Mouse (Mus musculus) brain, embryonic 18.5 days (tissue): Measurements from ENCODE around the gene Aven.

Experiments
- DNase-seq: peaks from one replicate; pipeline ENCODE4 v3.0.0-alpha.2; 2012; ENCODE audit warnings: low read depth, low spot score

Gene Aven

DNA sequence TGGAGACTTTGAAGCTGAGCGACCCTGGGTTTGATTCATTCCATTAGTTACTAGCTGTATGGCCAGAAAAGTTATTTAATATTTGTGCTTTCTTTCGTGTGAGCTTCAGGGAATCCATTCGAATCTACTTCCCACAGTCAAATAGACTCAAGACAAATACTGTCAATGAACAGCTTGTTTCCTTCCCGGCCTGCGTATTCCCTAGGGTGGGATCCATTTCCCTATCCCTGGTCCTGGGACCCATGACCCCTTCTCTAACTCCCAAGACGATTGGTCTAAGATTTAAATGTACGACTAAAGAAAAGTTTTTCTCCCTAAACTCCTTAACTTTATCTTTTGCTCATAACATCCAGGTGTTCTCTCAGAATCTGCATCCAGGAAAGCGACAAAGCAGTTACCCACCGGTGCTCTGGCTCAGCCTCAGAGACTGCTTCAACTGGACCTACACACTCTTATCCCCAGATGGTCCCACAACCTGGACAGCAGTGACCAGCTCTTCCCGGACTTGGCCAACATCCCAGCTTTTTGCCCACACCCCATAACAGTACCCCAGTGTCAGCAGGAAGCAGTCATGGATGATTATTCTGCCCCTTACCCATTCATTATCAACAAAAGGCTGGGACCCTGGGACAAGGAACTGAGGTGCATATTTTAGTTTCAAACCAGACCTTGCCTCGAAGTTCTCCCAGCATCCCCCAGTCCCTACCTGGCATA, 2.1 kb upstream of the Aven start:
- DNase-seq: no peak

DNA sequence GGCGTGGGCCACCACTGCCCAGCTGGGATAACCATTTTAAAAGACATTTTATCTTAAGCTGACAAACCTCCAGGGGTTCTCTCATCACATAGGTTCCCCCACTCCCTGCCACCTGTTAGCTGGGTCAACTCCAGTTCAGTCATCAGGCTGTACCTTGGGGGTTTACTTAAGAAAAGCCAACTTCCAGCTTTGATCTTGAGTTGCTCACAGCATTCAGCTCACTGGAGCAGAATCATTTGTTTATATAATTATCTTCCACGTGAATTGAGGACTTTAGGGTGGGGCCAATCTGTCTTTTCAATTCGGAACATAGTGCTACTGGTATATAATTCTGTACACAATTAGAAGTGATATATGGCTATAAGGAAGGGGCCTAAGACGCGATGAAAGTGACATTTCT, 1.1 kb upstream of the Aven start:
- no peak for DNase-seq

DNA sequence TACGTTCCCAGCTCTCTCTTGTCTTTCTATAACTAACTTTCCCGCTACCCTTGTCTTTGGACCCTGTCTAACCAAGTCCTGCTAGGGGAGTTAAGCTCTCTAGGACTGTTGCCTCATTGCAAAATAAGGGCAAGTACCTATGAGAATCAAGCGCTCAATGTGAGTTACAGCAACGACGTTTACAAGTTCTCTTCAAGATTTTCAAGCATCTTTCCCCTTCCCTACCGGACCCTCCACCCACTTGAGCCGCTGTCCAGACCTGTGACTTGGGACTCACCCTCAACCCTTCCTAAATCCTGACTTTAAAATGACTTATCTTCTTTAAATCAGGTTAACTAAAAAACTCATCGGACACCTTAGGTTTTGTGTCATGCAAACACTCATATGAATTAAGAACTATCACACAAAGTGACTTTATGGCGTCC, 321 bp upstream of the Aven start:
- no peak for DNase-seq

DNA sequence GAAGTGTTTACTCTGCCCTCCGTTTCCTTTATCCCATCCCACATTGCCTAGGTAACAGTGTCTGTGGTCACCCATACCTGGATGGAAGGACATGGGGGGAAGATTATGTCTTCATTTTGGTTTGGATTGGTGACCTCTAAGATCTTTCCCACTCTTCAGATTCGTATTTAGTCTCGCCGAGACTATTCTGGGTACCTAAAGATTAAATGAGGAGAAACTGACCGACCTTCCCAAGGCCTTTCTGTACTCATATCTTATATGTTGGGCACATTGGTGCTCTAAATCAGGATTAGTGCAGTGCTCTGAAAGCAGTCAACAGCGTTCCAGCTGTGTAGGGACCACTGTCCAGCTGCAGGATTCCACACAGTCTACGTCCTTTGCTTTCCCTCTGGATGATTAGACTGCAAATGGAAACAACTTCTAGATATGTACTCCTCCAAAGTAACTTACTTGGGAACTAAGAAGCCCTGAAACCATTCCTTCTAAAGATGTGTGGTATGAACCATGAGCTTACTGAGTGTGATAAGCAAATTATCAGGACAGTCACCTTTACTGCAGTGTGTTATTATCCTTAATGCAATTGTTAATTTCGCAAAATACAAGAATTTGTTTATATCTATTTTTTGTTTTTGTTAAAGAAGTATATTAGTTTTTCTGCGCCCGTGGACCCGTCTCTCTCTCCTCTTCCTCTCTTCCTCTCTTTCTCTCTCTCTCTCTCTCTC, 936 bp downstream of the Aven start:
- DNase-seq: no peak

DNA sequence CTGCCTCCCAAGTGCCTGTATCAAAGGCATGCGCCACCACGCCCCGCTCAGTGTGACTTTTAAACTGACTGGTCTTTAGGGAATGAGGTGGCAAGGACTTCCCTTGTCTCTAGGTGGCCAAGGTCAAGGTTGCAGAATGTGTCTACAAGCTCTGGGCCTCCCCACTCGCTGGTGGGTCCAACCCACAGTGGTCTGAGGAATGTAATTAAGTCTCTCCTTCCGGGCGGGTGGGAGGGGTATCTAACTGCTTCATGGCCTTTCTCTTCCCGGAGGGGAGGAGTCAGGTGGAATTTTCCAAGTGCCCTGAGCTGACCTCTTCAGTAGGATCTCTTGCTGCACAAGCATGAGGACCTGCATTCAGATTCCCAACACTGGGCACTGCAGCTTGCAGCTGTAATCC, 5.1 kb downstream of the Aven start:
- no peak for DNase-seq

DNA sequence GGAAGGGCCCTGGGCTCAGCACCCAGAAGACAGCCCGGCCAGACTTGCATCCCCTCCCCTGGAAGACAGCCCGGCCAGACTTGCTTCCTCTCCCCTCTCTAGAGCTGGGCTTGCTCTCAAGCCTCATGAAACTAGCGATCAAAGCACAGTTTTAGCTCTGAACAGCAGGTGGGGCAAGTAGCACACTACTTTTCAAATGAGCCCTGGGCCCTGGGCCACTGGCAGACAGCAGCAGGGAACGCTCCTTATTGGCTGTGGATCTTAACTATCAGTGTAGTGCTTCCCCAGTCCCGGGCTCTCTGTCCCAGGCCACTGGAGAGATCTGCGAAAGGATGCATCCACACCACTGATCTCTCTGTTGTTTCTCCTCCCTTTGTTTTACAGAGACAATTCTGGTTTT, 8.4 kb downstream of the Aven start:
- DNase-seq: peak; percentile 47

DNA sequence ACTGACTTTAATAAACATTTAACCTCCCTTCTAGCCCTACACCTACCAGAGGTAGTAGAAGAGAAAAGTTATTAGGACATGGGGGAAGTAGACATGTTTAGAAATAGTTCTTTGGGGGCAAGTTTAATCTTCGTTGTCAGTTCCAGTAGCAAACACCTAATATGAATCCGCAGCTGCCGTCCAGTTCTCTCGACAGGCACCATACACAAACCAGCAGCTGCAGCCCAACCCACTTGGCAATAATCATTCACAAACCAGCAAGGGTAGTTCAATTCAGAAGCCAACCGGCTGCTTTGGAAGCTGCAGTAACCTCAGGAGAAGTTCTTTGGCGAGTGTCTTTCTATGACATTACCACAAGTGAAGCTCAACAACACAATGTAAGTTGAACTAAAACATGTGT, 11.2 kb downstream of the Aven start:
- no peak for DNase-seq

DNA sequence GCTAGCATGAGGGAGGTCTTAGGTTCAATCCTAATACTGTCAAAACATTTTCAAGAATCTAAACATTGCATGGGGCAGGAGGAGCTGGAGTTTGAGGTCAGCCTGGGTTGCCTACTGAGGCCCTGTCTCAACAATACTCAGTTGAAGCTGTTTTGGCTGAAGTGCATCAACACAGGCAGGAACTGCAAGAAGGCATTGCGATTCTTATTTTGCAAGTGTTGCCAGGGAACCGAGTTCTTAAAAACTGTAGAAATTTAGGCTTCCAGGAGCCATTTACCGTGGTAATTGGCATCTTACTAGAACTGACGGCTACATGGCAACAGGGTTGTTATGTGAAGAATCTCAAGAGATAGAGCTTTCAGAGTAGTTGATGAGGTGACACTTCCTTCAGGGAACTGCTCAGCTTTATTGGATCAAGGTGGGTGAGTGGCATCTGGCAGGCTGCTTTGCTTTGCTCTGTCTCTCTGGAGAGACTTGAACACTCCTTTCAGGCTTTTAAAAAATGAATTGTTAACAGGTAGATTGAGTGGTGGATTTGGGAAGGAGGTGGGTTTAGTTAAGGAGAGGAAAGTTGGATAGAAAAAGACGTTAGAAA, 14.2 kb downstream of the Aven start:
- no peak for DNase-seq

DNA sequence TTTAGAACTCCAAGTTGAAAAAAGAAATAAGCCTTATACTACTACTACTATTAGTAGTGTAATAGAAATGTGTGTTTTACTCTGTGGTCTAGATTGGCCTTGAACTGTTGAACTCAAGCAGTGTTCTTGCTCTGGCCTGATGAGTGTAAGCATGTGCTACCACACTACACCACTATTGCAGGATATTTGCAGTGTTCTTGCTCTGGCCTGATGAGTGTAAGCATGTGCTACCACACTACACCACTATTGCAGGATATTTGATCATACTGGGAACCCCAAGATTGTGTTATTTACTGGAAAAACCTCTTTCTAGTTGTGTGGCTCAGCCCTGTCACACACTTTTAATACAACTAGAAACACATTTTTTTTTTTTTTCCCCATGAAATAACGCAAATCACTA, 14.7 kb downstream of the Aven start:
- DNase-seq: no peak

DNA sequence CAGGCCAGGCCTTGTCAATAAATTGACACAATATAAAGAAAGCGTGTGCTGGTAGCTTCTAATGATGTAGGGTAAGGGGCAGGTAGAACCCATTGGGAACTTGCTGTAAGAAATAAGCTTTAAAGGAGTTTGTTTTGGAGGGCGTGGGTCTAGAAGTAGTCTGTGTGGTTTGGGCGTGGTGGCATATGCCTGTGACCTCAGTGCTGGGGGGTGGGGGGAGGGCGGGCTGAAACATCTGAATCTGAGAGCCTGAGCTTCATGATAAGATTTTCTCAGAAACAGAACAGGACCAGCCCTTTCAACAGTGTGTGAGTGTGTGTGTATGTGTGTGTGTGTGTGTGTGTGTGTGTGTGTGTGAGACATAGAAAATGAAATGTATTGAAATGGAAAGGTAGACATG, 17.4 kb downstream of the Aven start:
- DNase-seq: no peak

DNA sequence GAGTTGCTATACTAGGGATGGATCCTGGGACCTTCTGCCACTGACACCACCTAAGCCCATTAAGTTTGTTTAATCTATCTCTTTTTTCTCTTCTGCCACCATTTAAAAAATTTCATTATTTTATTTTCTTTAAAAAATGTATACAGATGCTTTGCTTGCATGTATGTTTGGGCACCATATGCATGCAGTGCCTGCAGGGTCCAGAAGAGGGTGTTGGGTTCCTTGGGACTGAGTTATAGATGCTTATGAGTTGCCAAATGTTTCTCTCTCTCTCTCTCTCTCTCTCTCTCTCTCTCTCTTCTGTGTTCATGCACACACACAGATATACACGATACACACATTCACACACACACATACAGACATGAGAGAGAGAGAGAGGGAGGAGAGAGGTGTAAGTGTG, 20.3 kb downstream of the Aven start:
- no peak for DNase-seq

DNA sequence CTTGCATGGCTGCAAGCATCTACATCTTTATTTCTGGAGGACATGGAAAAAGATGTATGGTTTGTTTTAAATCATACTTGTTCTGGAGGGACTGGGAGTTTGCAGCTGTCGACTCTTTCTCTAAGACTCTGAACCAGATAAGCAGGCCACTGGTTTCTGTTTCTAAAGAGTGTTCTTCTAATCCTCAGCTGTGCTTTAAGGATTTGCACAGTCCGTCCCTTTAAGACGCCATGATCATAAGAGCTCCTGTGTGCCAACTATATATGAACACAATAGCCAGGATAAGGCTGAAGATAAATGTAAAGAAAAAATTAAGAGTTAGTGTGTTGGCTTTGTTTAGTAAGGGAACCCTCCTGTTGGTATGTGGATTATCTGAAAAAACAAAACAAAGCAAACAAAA, 24.0 kb downstream of the Aven start:
- no peak for DNase-seq

DNA sequence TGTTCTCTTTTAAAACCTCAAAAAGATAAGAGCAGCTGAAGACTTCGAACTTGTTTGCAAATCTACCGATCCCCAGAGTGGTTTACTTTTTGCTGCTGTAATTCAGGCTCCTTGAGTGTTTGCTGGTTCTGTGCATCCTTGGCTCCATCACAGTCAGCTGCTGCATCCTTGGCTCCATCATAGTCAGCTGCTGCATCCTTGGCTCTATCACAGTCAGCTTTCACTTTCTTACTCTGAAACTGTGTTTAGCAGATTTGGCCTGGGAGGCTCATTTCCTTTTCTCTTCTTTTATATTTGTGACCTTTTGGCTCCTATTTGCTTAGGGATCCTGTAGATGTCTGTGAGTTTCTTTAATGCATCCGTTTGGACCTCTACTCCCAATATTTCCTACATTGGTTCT, 24.5 kb downstream of the Aven start:
- no peak for DNase-seq

DNA sequence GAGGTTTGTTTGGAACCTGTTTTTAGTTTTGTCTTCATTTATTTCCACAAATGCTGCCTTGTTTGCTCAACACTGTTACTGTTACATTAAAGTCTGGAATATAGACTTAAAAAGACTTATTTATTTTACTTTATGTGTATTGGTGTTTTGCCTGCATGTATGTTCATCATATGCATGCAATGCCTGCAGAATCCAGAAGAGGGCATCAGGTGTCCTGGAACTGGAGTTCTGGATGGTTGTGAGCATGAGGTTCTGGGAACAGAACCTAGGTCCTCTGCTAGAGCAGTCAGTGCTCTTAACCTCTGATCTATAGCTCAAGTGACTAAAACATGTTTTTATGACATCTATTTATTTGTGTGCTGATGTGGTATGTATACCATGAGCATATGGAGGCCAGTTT, 25.8 kb downstream of the Aven start:
- no peak for DNase-seq

DNA sequence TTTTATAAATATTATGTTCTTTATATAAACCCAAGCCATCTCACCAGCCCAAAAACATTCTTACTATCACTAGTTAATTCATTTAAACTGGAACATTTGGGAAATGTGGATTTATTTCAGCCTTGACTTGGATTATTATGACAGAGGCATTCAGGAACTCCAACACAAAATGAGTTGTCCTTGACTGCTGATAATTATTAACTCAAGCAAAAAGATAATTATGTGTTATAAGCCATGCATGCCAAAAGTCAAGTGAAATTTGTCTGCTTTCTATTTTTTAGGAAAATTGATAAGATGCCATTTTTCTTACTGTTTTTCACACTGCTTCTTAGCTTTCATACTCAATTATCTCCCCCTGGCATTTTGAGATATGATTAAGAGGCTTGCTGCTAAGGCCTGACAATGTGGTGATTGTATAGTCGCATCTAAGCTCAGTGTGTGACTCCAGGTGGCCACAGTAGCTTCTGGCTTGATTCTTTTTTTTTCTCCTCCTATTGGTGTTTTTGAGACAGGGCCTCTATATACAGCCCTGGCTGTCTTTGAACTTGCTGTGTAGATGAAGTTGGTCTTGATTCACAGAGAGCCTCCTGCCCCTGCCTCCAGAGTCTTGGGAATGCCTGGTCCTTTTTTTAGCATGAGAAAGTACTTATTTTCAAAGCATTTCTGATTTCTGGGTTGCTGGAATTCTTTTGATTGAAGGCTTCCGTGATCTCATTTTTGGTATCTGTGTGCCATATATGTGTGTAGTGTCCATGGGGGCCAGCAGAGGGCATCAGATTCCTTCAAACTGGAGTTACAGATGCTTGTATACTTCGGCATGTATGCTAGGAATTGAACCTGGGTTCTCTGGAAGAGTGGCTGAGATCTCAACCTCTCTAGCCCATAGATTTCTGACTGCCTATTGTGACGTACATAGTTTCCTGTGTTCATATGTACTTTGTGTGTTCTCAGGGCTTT, 28.0 kb downstream of the Aven start:
- DNase-seq: no peak

DNA sequence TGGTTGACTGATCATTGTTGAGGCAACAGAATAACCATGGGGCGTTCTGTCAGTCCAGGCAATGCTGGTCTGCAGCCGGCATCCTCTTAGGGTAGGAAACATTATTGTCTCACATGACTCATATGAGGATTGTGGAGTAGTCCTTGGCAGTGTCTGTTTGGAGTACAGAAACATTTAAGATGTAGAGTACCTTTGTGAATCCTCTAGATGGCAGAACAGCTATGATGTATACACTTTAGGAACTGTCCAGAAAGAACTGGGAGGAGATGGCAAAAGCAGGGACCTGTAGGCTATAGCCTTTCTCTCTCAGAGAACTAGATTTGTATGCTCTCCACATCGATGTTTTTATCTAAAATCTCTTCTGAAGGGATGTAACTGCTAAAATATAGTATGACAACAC, 34.2 kb downstream of the Aven start:
- no peak for DNase-seq

DNA sequence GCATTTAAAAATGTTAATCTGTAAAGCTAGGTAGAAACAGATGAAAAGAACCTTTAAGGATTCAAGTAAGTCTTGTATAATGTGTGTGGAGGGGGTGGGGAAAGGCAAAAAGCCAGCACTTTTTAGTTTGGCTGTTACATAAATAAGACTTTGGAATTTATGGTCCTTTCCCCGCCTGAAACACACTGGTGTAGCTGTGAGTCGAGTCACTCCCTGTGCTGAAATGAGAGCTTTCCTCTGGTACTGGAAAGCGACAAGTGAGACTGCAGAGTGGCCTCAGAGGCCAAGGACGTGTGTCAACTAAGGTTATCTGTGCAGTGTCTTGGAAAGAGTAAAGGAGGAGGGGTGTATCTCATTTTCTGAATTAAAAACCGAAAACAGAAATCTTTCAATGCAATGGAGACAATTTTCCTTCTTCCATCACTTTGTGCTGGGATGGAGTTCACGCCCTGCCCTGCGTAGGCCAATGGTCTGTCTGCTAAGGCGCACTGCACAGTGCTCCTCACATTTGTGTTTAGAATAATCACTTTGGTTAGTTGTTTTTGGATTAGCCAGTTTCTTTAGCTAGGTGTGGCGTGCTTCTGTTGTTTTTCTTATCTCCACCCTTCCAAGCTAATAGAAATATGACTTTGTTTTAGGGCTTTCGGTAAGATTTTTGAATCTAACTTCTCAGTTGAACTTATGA, 40.2 kb downstream of the Aven start:
- no peak for DNase-seq

DNA sequence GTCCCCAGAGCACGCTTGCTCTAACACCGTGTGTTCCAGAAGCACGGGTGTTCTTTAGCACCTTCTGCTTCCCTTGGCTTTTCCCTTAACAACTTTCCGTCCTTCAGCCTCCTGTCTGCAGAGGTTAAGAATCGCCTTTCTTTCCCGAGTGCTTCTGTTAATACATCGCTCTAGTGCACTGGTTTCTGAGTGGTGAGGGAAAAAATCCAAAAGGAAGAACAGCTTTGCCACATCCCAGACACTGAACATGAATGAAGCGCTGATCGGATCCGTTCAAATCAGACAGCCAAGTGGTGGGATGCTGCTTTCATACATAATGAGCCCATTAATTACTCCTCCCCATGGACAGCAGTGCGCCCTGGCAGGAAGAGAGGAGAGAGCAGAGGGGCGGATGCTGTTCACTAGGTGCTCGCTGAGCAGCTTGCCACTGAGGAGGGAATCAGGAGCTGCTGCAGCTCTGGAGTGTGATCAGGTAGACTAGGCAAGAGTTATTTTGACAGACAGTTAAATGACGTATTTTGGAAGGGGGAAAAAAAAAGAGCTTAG, 42.0 kb downstream of the Aven start:
- DNase-seq: peak; percentile 8

DNA sequence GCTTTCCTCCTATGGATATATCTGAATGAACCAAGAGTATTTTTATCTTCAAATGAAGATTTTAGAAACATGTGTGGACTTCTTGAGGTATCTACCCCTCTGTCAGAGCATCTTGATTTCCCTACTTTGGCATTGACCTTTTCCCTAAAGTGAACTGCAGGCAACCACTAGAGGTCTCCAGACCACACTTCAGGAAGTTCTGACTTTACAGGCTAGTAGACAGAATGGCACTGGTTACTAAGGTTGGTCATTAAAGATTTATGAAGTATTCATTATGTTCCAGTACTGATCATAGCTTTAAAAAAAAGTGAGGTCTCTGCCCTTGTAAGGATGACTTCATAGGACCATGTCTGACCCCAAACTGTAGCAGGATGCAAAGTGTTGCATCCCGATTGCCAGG, 46.0 kb downstream of the Aven start:
- DNase-seq: no peak

DNA sequence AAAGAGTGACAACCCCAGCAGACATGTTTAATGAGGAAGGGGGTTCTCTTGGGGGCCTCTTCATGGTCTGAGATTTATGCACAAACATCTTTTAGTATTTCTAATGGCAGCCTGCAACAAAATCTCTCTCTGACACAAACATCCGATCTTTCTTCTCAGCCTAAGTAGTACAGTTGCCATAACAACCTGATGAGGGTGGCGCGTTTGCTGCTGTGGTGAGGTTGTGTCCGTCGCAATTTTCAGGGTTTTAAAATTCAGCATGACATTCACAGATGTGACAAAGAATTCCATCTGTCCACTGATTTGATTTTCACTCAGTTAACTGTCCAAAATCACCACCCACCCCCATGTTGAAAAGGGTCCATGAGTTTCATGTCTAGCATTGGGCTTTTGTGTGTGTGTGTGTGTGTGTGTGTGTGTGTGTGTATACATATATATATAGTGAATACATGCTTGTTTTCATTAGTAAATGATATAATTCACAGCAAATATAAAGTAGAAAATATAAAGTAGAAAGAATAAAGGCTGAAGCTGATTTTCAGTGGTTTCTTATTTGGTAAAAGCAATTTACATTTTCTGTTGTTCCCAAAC, 49.0 kb downstream of the Aven start:
- peak; percentile 24 for DNase-seq

DNA sequence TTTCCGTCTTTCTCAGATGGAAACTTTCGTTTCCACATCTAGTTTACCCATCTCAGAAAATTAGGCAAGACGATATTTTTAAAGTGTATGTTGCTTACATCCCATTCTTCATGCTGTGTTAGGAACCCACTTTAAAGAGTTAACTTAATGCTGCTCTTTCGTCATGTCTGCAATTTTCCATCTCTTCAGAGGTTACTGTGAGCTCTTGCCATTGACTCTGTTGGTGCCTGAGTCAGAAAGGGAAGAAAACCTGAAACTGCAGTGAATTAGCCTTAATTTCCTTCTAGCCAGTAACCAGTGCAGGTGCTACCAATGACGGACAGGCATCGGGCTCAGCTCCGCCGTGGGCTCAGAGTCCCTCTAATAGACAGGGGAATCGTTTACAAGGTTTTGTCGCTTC, 63.8 kb downstream of the Aven start:
- DNase-seq: no peak
